Mouse (Mus musculus) erythroblast, embryonic 14.5 days (primary cell): ENCODE results near the gene Aldh3a2. TPM values are rescaled to one million over a fixed set of nuclear protein-coding genes. Genes with fewer than 3 reads are reported as not detected.

Source experiments
- H3K27me3 ChIP-seq: 2 replicates; pipeline ENCODE4 v1.6.1; 2012; ENCODE audit warnings: inconsistent platforms; ENCODE audit not compliant: control insufficient read depth
- H3K36me3 ChIP-seq: 2 replicates; pipeline ENCODE4 v1.6.1; 2012; ENCODE audit warnings: mild to moderate bottlenecking, inconsistent platforms; ENCODE audit not compliant: control insufficient read depth
- H3K4me1 ChIP-seq: 2 replicates; pipeline ENCODE4 v1.6.1; 2012; ENCODE audit warnings: inconsistent platforms; ENCODE audit not compliant: control insufficient read depth
- H3K4me3 ChIP-seq: replicated peaks from 2 replicates; pipeline ENCODE3; 2012; ENCODE audit warnings: moderate library complexity, mild to moderate bottlenecking, inconsistent platforms
- H3K9me3 ChIP-seq: 2 replicates; pipeline ENCODE4 v1.6.1; 2012; ENCODE audit warnings: low read length, inconsistent platforms, mixed read lengths; ENCODE audit not compliant: control insufficient read depth
- GATA1 ChIP-seq: IDR thresholded peaks from 2 replicates; pipeline ENCODE4 v1.6.1; 2012; ENCODE audit warnings: low read length, inconsistent platforms, mixed read lengths
- TAL1 ChIP-seq: IDR thresholded peaks from 3 replicates; pipeline ENCODE4 v1.6.1; 2012; ENCODE audit warnings: low read length, inconsistent platforms, mixed read lengths
- polyA plus RNA-seq: library from polyadenylated mRNA; stranded (reverse); fragments of >175 nt; gene quantifications from 2 replicates; pipeline ENCODE4 v1.2.3, GENCODE M21; 2012

The Aldh3a2 gene
- polyA plus RNA-seq, 1 experiment, result not detected

DNA sequence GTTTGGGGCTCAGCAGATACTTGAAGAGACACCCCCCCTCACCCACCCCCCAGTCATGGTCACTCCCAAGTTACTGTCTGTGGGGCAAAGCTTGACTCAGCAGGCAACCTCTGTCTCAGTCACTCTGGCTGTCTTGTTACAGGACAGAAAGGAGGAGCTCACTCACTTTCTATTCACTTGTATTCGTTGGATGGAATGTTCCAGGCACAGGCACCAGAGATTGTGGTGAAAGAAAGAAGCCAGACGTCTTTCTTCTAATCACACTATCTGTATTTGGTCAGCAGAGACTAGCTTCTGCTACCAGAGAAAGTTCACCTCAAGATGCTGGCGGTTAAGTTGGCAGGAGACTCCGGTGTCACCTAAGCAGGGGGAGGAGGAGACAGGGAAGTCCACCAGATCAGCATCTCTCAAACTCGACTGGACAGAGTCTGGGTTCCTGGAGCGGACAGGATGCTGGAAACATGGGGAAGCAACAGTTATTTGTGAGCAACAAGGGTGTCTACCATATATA, 43.0 kb downstream of the Aldh3a2 start:
- Histone ChIP-seq H3K4me1 (peaks cover 6% of the 10 kb centered on the region; the same call in 1 of the 2 replicates), H3K4me3 (no peak overlapping the region), H3K27me3 (no peaks in the 10 kb centered on the region), H3K9me3 (no peaks in the 10 kb centered on the region), H3K36me3 (no peaks in the 10 kb centered on the region)
- TF ChIP-seq GATA1, result no peak
- no peak for TF ChIP-seq TAL1

DNA sequence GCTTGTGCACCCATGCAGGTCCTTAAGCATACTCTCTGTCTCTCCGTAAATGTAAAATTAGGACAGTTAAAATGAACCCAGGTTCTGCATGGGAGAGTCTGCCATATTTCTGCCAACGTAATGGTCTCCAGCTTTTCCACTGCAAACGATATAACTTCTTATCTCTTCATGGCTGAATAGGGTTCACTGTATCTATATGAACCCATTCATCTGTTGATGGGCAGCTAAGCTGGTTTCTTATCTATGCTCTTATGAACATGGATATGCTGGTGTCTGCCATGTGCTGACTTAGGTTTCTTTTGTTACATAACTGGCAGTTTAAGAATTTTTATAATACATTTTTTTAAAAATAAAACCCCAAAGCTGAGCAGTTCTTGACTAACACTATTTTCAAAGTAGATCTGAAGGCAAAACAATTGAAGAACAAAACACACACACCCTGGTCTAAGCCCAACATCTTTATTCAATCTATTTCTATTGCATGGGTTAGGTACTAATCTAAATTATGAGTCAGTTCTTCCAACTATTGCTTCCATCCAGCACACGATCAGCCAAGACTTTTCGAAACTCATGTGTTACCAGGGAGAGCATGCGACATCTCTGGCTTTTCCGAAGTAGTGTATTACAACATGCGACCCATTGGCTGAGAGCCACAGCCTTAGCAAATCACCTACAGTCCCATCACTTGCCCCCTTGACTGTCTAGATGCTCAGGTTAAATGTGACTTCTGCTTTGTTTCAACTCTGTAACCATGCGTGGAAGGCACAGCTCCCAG, 44.1 kb downstream of the Aldh3a2 start:
- Histone ChIP-seq H3K9me3 (no peaks in the 10 kb centered on the region), H3K4me3 (no peak overlapping the region), H3K4me1 (peaks cover 6% of the 10 kb centered on the region; the same call in 1 of the 2 replicates), H3K27me3 (no peaks in the 10 kb centered on the region), H3K36me3 (no peaks in the 10 kb centered on the region)
- TF ChIP-seq TAL1 (no peak), GATA1 (no peak)

- Histone ChIP-seq H3K36me3 (no peaks in the 10 kb centered on the region), H3K4me1 (peaks cover 6% of the 10 kb centered on the region; the same call in 1 of the 2 replicates), H3K9me3 (no peaks in the 10 kb centered on the region), H3K4me3 (no peak overlapping the region), H3K27me3 (no peaks in the 10 kb centered on the region; the same call in 1 of the 2 replicates)
- TF ChIP-seq GATA1, result no peak
- no peak for TF ChIP-seq TAL1
Observed at GRCm38 (mm10) chr11:61222007-61222406, 45.3 kb downstream of the Aldh3a2 start.

GRCm38 (mm10) chr11:61220156-61220881, 46.9 kb downstream of the Aldh3a2 start:
- Histone ChIP-seq H3K9me3 (no peaks in the 10 kb centered on the region), H3K4me1 (peaks cover 6% of the 10 kb centered on the region; the same call in 1 of the 2 replicates), H3K4me3 (no peak overlapping the region), H3K36me3 (no peaks in the 10 kb centered on the region), H3K27me3 (no peaks in the 10 kb centered on the region; the same call in 1 of the 2 replicates)
- TF ChIP-seq GATA1 (no peak), TAL1 (no peak)

DNA sequence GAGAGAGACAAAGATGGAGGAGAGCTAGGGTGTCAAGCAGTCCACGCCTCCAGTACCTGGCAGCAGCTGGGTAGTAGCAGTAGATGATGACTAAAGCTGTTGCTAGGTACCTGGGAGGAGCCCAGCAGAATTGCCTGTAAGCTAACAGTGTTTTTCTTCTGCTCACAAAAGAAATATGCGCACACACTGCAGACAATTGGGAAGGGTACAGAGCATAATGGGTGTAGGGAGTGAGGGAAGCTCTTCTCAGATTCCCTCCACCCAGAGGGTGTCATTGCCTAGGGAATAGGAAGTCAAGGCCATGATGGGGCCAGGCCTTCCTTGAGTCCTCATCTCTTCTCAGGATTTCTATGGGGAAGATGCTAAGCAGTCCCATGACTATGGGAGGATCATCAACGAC, 51.3 kb downstream of the Aldh3a2 start:
- peaks cover 13% of the 10 kb centered on the region for H3K27me3 ChIP-seq
- H3K4me1 ChIP-seq, result no peaks in the 10 kb centered on the region
- H3K36me3 ChIP-seq, result no peaks in the 10 kb centered on the region
- no peaks in the 10 kb centered on the region for H3K9me3 ChIP-seq
- no peak for TF ChIP-seq TAL1
- TF ChIP-seq GATA1, result no peak
- no peak overlapping the region for H3K4me3 ChIP-seq

- Histone ChIP-seq H3K27me3 (peaks cover 13% of the 10 kb centered on the region), H3K4me1 (no peaks in the 10 kb centered on the region), H3K9me3 (no peaks in the 10 kb centered on the region), H3K36me3 (no peaks in the 10 kb centered on the region), H3K4me3 (no peak overlapping the region)
- TF ChIP-seq GATA1 (no peak), TAL1 (no peak)
Observed at GRCm38 (mm10) chr11:61212102-61212501, 55.2 kb downstream of the Aldh3a2 start.

DNA sequence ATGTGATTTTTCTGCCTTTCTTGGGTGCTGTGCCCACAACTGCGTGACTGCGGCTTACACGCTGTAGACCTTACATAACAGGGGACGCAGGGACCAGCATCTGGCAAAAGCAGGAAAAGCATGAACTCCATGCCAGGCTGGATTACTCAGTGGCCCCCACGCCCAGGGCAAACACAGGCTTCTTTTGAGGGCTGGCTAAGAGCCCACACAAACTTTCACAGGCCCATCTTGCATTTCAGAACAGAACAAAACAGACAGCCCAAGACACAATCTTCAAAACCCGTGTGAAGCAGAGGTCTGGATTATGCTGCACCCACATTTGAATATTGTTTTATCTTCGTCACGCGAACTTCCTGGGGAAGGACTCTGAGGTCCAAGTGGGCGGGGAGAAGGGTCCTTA, 58.9 kb downstream of the Aldh3a2 start:
- Histone ChIP-seq H3K4me3 (no peak overlapping the region), H3K27me3 (peaks cover 10% of the 10 kb centered on the region), H3K4me1 (no peaks in the 10 kb centered on the region), H3K9me3 (no peaks in the 10 kb centered on the region), H3K36me3 (no peaks in the 10 kb centered on the region)
- no peak for TF ChIP-seq TAL1
- TF ChIP-seq GATA1, result no peak

GRCm38 (mm10) chr11:61207487-61208246, 59.6 kb downstream of the Aldh3a2 start, which contains the start of gene Aldh3a1:
TSS of gene Aldh3a1 (plus strand) at chr11:61207537.
- TF ChIP-seq GATA1, result no peak
- Histone ChIP-seq H3K27me3 (peaks cover 10% of the 10 kb centered on the region), H3K4me3 (no peak within 1 kb of the TSS), H3K9me3 (no peaks in the 10 kb centered on the region), H3K36me3 (no peaks in the 10 kb centered on the region), H3K4me1 (no peaks in the 10 kb centered on the region)
